Mouse (Mus musculus): ENCODE measurements around the gene Pde2a. TPM values are rescaled to one million over a fixed set of nuclear protein-coding genes. Genes with fewer than 3 reads are reported as not detected.

Gene Pde2a
- total and polyA plus RNA-seq, 3 experiments: 0.08 to 0.40 TPM; not detected in 1

GRCm38 (mm10) chr7:101389256-101389655 is 32.2 kb upstream of the Pde2a start:
- no peak overlapping the region for H3K9ac ChIP-seq (ENCODE audit: insufficient read depth, low read depth)
- TF ChIP-seq IRF4 (IDR thresholded peaks at IDR 0.05; ENCODE audit: low read depth, low read length): no peak
- dilution Hi-C loops (cut with MboI; ENCODE audit: extremely low pct_ligation_motif_present, extremely low pct_unique_long_range_greater_than_20kb, low sequenced_read_pairs): no loop called here
- no peak overlapping the region for H3K4me3 ChIP-seq (replicated peaks in 1 of 3; ENCODE audit: low read depth in 2 of 3, low read length in 2 of 3, poor library complexity in 1 of 3)
- H3K27ac ChIP-seq (ENCODE audit: insufficient read depth, low read depth): no peak overlapping the region
- no peak overlapping the region for H3K4me2 ChIP-seq (ENCODE audit: insufficient read depth, low read depth, poor library complexity, severe bottlenecking)
- no peaks in the 10 kb centered on the region for H3K9me3 ChIP-seq (replicated peaks; ENCODE audit: low read length)
- H3K79me2 ChIP-seq (replicated peaks; ENCODE audit: control insufficient read depth, extremely low read depth, insufficient read depth, poor library complexity, severe bottlenecking): no peaks in the 10 kb centered on the region
- H3K36me3 ChIP-seq (replicated peaks in 1 of 2; ENCODE audit: control insufficient read depth in 1 of 2, insufficient read depth in 1 of 2, low read length in 1 of 2): peaks cover 77 to 100% of the 10 kb centered on the region in 2 experiments
- no peaks in the 10 kb centered on the region for H3K27me3 ChIP-seq (replicated peaks)
- in situ Hi-C loops (cut with MboI; ENCODE audit: low pct_ligation_motif_present, low pct_unique_long_range_greater_than_20kb, low sequenced_read_pairs): no loop called here
- DNase-seq (ENCODE audit: extremely low read depth): no peak
- H3K4me1 ChIP-seq (ENCODE audit: control insufficient read depth in 1 of 2, insufficient read depth in 2 of 2): peaks cover 14 to 16% of the 10 kb centered on the region in 2 experiments

DNA sequence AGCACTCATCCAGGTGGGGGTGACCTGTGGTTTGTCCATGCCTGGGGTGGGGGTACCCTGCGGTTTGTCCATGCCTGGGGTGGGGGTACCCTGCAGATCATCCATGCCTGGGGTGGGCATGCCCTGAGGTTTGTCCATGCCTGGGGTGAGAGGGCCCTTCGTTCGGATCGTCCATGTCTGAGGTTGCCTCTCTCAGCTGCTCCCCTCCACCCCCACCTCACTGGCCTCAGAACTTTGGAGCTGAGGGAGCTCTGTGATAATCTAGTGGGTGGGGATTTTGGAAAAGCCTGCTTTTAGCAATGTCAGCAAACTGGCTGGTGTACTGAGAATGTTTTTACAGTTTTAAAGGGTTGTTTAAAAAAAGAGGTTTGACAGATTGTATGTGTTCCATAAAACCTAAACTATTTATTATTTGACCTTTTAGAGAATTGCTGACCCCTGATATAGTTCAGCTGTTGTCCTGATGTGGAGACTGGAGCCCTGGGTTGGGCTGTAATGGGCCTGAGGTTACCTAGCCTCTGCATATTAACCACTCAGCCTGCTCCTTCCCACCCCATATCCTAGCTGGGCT is 29.5 kb upstream of the Pde2a start:
- Histone ChIP-seq H3K4me1 (ENCODE audit: control insufficient read depth in 1 of 2, insufficient read depth in 2 of 2) (no peaks in the 10 kb centered on the region), H3K9me3 (replicated peaks; ENCODE audit: low read length) (no peaks in the 10 kb centered on the region), H3K27me3 (replicated peaks) (no peaks in the 10 kb centered on the region), H3K4me2 (ENCODE audit: insufficient read depth, low read depth, poor library complexity, severe bottlenecking) (no peak overlapping the region), H3K36me3 (replicated peaks in 1 of 2; ENCODE audit: control insufficient read depth in 1 of 2, insufficient read depth in 1 of 2, low read length in 1 of 2) (peaks cover 92 to 100% of the 10 kb centered on the region in 2 experiments), H3K27ac (ENCODE audit: insufficient read depth, low read depth) (no peak overlapping the region), H3K79me2 (replicated peaks; ENCODE audit: control insufficient read depth, extremely low read depth, insufficient read depth, poor library complexity, severe bottlenecking) (no peaks in the 10 kb centered on the region), H3K9ac (ENCODE audit: insufficient read depth, low read depth) (no peak overlapping the region), H3K4me3 (replicated peaks in 1 of 3; ENCODE audit: low read depth in 2 of 3, low read length in 2 of 3, poor library complexity in 1 of 3) (no peak overlapping the region)
- no peak for DNase-seq (ENCODE audit: extremely low read depth)
- no peak for TF ChIP-seq ETS1 (conservative IDR thresholded peaks at IDR 0.05; ENCODE audit: low read depth, low read length)
- no peak for TF ChIP-seq SMC3 (IDR thresholded peaks at IDR 0.05; ENCODE audit: low read depth, low read length)
- TF ChIP-seq CHD2 (IDR thresholded peaks at IDR 0.05; ENCODE audit: low read length): no peak
- TF ChIP-seq MAZ (IDR thresholded peaks at IDR 0.05; ENCODE audit: low read depth, low read length): no peak
- no peak for TF ChIP-seq TBP (conservative IDR thresholded peaks at IDR 0.05; ENCODE audit: low read depth, low read length)
- no peak for TF ChIP-seq USF2 (conservative IDR thresholded peaks at IDR 0.05; ENCODE audit: low read depth, low read length)
- no peak for TF ChIP-seq RCOR1 (conservative IDR thresholded peaks at IDR 0.05; ENCODE audit: low read depth, low read length)
- no peak for TF ChIP-seq IRF4 (IDR thresholded peaks at IDR 0.05; ENCODE audit: low read depth, low read length)
- TF ChIP-seq ZKSCAN1 (IDR thresholded peaks at IDR 0.05; ENCODE audit: borderline replicate concordance, low read depth, low read length): no peak
- no peak for TF ChIP-seq ZNF384 (IDR thresholded peaks at IDR 0.05; ENCODE audit: low read depth, low read length)
- TF ChIP-seq JUN (IDR thresholded peaks at IDR 0.05; ENCODE audit: insufficient read depth, low read depth, low read length): no peak
- no peak for TF ChIP-seq SIN3A (IDR thresholded peaks at IDR 0.05; ENCODE audit: low read length)
- no peak for TF ChIP-seq POLR2AphosphoS2 (IDR thresholded peaks at IDR 0.05; ENCODE audit: low read depth, low read length)
- no peak for TF ChIP-seq ELF1 (IDR thresholded peaks at IDR 0.05; ENCODE audit: low read depth, low read length)
- no peak for TF ChIP-seq CTCF (conservative IDR thresholded peaks at IDR 0.05 in 1 of 2, IDR thresholded peaks at IDR 0.05 in 1 of 2; ENCODE audit: low read depth in 2 of 2, low read length in 2 of 2)
- TF ChIP-seq BHLHE40 (IDR thresholded peaks at IDR 0.05; ENCODE audit: low read depth, low read length): no peak
- no peak for TF ChIP-seq HCFC1 (IDR thresholded peaks at IDR 0.05; ENCODE audit: low read depth, low read length)
- no peak for TF ChIP-seq E2F4 (IDR thresholded peaks at IDR 0.05; ENCODE audit: insufficient replicate concordance, low read depth, low read length)
- dilution Hi-C loops (cut with MboI; ENCODE audit: extremely low pct_ligation_motif_present, extremely low pct_unique_long_range_greater_than_20kb, low sequenced_read_pairs) (no loop called here), in situ Hi-C loops (cut with MboI; ENCODE audit: low pct_ligation_motif_present, low pct_unique_long_range_greater_than_20kb, low sequenced_read_pairs) (no loop called here)

Measured in CH12.LX (cell line).